Comparison of ENCODE assay signal across 28 mouse cellular contexts in genomic region chr11:9024782-9025181, GRCm38 (mm10). TPM values are rescaled to one million over a fixed set of nuclear protein-coding genes. Genes with fewer than 3 reads are reported as not detected.
DNase-seq lines count a peak whose midpoint lies in the region; ATAC-seq and TF ChIP-seq lines count a peak whose summit lies in the region.
"Had no signal": no experiment of that assay in that cellular context is flagged by ENCODE, and none has a peak within 500 bp of the region (broad histone marks: within the 10 kb centered on the region; RNA-seq: fewer than 3 reads in every experiment).

No protein-coding gene starts in this region.

- no peak for TF ChIP-seq CTCF in heart, postnatal 0 days (IDR thresholded peaks at IDR 0.05; ENCODE audit: low read depth)

- no peaks in the 10 kb centered on the region for H3K27me3 ChIP-seq in heart, embryonic 10.5 days (ENCODE audit: insufficient read depth, poor library complexity, severe bottlenecking)
- no peaks in the 10 kb centered on the region for H3K27me3 ChIP-seq in heart, embryonic 13.5 days (replicated peaks)
- no peaks in the 10 kb centered on the region for H3K27me3 ChIP-seq in heart, embryonic 12.5 days (replicated peaks)
- H3K27me3 ChIP-seq in heart, embryonic 15.5 days: no peaks in the 10 kb centered on the region
- H3K27me3 ChIP-seq in heart, postnatal 0 days (ENCODE audit: control insufficient read depth, insufficient read depth, low read length): no peaks in the 10 kb centered on the region
- H3K27me3 ChIP-seq: embryonic facial prominence, embryonic 12.5 days; forebrain, embryonic 13.5 days had no signal

- no peak overlapping the region for H3K9ac ChIP-seq in heart, embryonic 13.5 days
- no peak overlapping the region for H3K9ac ChIP-seq in heart, embryonic 12.5 days
- no peak overlapping the region for H3K9ac ChIP-seq in heart, embryonic 15.5 days
- no peak overlapping the region for H3K9ac ChIP-seq in heart, postnatal 0 days (replicated peaks; ENCODE audit: low read depth, low read length)
- H3K9ac ChIP-seq: embryonic facial prominence, embryonic 12.5 days; forebrain, embryonic 13.5 days had no signal

- no peak overlapping the region for H3K4me3 ChIP-seq in heart, embryonic 10.5 days
- no peak overlapping the region for H3K4me3 ChIP-seq in heart, embryonic 13.5 days
- H3K4me3 ChIP-seq in heart, embryonic 12.5 days: no peak overlapping the region
- H3K4me3 ChIP-seq in heart, embryonic 15.5 days: no peak overlapping the region
- H3K4me3 ChIP-seq in heart, postnatal 0 days (ENCODE audit: low read depth, low read length): no peak overlapping the region
- H3K4me3 ChIP-seq: embryonic facial prominence, embryonic 10.5 days; embryonic facial prominence, embryonic 12.5 days; forebrain, embryonic 13.5 days had no signal

- no peak for TF ChIP-seq EP300 in heart, postnatal 0 days (IDR thresholded peaks at IDR 0.05; ENCODE audit: low read depth)

- H3K4me2 ChIP-seq in heart, embryonic 13.5 days: no peak overlapping the region
- no peak overlapping the region for H3K4me2 ChIP-seq in heart, embryonic 12.5 days
- H3K4me2 ChIP-seq in heart, embryonic 15.5 days: no peak overlapping the region
- no peak overlapping the region for H3K4me2 ChIP-seq in heart, postnatal 0 days (ENCODE audit: low read depth, low read length)
- H3K4me2 ChIP-seq: embryonic facial prominence, embryonic 12.5 days; forebrain, embryonic 13.5 days had no signal

- 71% methylated on average over 7 of the region's 7 CpGs for WGBS in heart, embryonic 10.5 days
- 58% methylated on average over 7 of the region's 7 CpGs for WGBS in heart, embryonic 13.5 days
- WGBS in heart, embryonic 12.5 days: 61% methylated on average over 7 of the region's 7 CpGs
- 50% methylated on average over 7 of the region's 7 CpGs for WGBS in heart, embryonic 15.5 days
- 35% methylated on average over 7 of the region's 7 CpGs for WGBS in heart, postnatal 0 days

- peak; percentile 5 to 24 for DNase-seq in heart, adult 18-20 months
- DNase-seq in heart, embryonic 10.5 days (ENCODE audit: low spot score): no peak
- no peak for DNase-seq in heart, postnatal 36 days
- no peak for DNase-seq in heart, postnatal 0 days (ENCODE audit: low spot score)
- DNase-seq in heart, postnatal 25 days (ENCODE audit: low spot score): no peak
- DNase-seq: adrenal gland, adult 8-10 months; adrenal gland, postnatal 14 days; adrenal gland, postnatal 36 days; B cell, adult 2 months; cerebellum, adult 11-12 months; cerebellum, adult 2 months; cerebellum, adult 9-10 months; cerebellum, postnatal 10 days; cerebellum, postnatal 25 days had no signal

- H3K4me1 ChIP-seq in heart, embryonic 10.5 days: no peaks in the 10 kb centered on the region
- H3K4me1 ChIP-seq in heart, embryonic 13.5 days: peaks cover 7% of the 10 kb centered on the region; the same call in 1 of the 2 replicates
- no peaks in the 10 kb centered on the region for H3K4me1 ChIP-seq in heart, embryonic 12.5 days (replicated peaks)
- 0 out of 2 replicates have a peak, but pooled peaks cover 5% of the 10 kb centered on the region for H3K4me1 ChIP-seq in heart, embryonic 15.5 days (replicated peaks)
- 0 out of 2 replicates have a peak, but pooled peaks cover 8% of the 10 kb centered on the region for H3K4me1 ChIP-seq in heart, postnatal 0 days (ENCODE audit: control insufficient read depth, insufficient read depth)
- H3K4me1 ChIP-seq: embryonic facial prominence, embryonic 10.5 days; embryonic facial prominence, embryonic 12.5 days; forebrain, embryonic 13.5 days had no signal

- H3K27ac ChIP-seq in heart, embryonic 10.5 days: no peak overlapping the region
- H3K27ac ChIP-seq in heart, embryonic 13.5 days (replicated peaks): peak overlapping the region; percentile 28; the same call in 1 of the 2 replicates
- no peak overlapping the region for H3K27ac ChIP-seq in heart, embryonic 12.5 days (ENCODE audit: poor library complexity, severe bottlenecking)
- H3K27ac ChIP-seq in heart, embryonic 15.5 days: 0 out of 2 replicates have a peak overlapping the region, but pooled peaks have one; percentile 16
- H3K27ac ChIP-seq in heart, postnatal 0 days (ENCODE audit: low read depth): peak overlapping the region; percentile 73
- H3K27ac ChIP-seq: embryonic facial prominence, embryonic 10.5 days; embryonic facial prominence, embryonic 12.5 days; forebrain, embryonic 13.5 days had no signal

- intact Hi-C loops in heart, postnatal 36 days (cut with DNase I): no loop called here
- intact Hi-C loops in heart, postnatal 25 days (cut with DNase I): no loop called here

- no peaks in the 10 kb centered on the region for H3K36me3 ChIP-seq in heart, embryonic 10.5 days
- no peaks in the 10 kb centered on the region for H3K36me3 ChIP-seq in heart, embryonic 13.5 days
- H3K36me3 ChIP-seq in heart, embryonic 12.5 days: no peaks in the 10 kb centered on the region
- H3K36me3 ChIP-seq in heart, embryonic 15.5 days: no peaks in the 10 kb centered on the region
- no peaks in the 10 kb centered on the region for H3K36me3 ChIP-seq in heart, postnatal 0 days (replicated peaks; ENCODE audit: control insufficient read depth, insufficient read depth, low read length)
- H3K36me3 ChIP-seq: embryonic facial prominence, embryonic 10.5 days; embryonic facial prominence, embryonic 12.5 days; G1E had no signal

- no peak for ATAC-seq in heart, embryonic 13.5 days (ENCODE audit: extremely low read depth, insufficient number of reproducible peaks, low FRiP score, low TSS enrichment)
- no peak for ATAC-seq in heart, embryonic 12.5 days (ENCODE audit: insufficient number of reproducible peaks, low FRiP score)
- ATAC-seq in heart, embryonic 15.5 days (replicated peaks; ENCODE audit: insufficient number of reproducible peaks, insufficient read depth, low FRiP score, low read depth): no peak
- peak; percentile 85 for ATAC-seq in heart, postnatal 0 days (ENCODE audit: insufficient read depth, low read depth)
- ATAC-seq: activated CD4-positive, CD25-positive, alpha-beta regulatory T cell, adult 4 months; CD4-positive, CD25-positive, alpha-beta regulatory T cell, adult 4 months; forebrain, embryonic 13.5 days; Patski had no signal

- no peaks in the 10 kb centered on the region for H3K9me3 ChIP-seq in heart, embryonic 10.5 days
- H3K9me3 ChIP-seq in heart, embryonic 13.5 days: no peaks in the 10 kb centered on the region
- no peaks in the 10 kb centered on the region for H3K9me3 ChIP-seq in heart, embryonic 12.5 days (replicated peaks)
- H3K9me3 ChIP-seq in heart, embryonic 15.5 days (replicated peaks): no peaks in the 10 kb centered on the region
- H3K9me3 ChIP-seq in heart, postnatal 0 days (replicated peaks; ENCODE audit: control insufficient read depth, low read length): no peaks in the 10 kb centered on the region
- H3K9me3 ChIP-seq: embryonic facial prominence, embryonic 10.5 days; embryonic facial prominence, embryonic 12.5 days; forebrain, embryonic 13.5 days; G1E had no signal

RNA-seq across cellular contexts. Expression of gene Hus1, which starts 13.8 kb away (rescaled TPM):
- total RNA-seq in heart, adult 18-20 months (2021): 10 to 100 TPM; 10.4 to 10.7 TPM
- polyA plus RNA-seq in heart, embryonic 10.5 days (2016; fragmentation: Nextera tagmentation; extraction: Ambion mirVana): 15.9 and 20.2 TPM in 2 replicates
- polyA plus RNA-seq in heart, embryonic 13.5 days (2015; fragmentation: Nextera tagmentation; extraction: Ambion mirVana): 12.1 and 13.0 TPM in 2 replicates
- polyA plus RNA-seq in heart, embryonic 12.5 days (2016; fragmentation: Nextera tagmentation; extraction: Ambion mirVana): 14.7 and 16.2 TPM in 2 replicates
- 12.3 and 12.6 TPM in 2 replicates for polyA plus RNA-seq in heart, embryonic 15.5 days (2015; fragmentation: Nextera tagmentation; extraction: Ambion mirVana)
- 10 to 100 TPM in 1 of 2 experiments, 1 to 10 TPM in 1; 9.9 to 11.7 TPM for total RNA-seq in heart, postnatal 36 days (2021)
- 13.7 and 14.4 TPM in 2 replicates for total RNA-seq in heart, postnatal 0 days (2014; rRNA removed; ENCODE audit: low replicate concordance)
- polyA plus RNA-seq in heart, postnatal 0 days (2015; fragmentation: Nextera tagmentation; extraction: Ambion mirVana): 8.1 and 8.4 TPM in 2 replicates
- 10 to 100 TPM; 12.1 TPM for total RNA-seq in heart, postnatal 25 days (2021)

RNA-seq across cellular contexts. Expression of gene Gm11992, which starts 23.6 kb away (rescaled TPM):
- 1 to 10 TPM in 1 of 2 experiments, under 1 TPM in 1; 0.57 to 1.0 TPM for total RNA-seq in heart, adult 18-20 months (2021)
- 0.88 and 2.6 TPM in 2 replicates for polyA plus RNA-seq in heart, embryonic 10.5 days (2016; fragmentation: Nextera tagmentation; extraction: Ambion mirVana)
- polyA plus RNA-seq in heart, embryonic 13.5 days (2015; fragmentation: Nextera tagmentation; extraction: Ambion mirVana): 2.3 and 3.7 TPM in 2 replicates
- polyA plus RNA-seq in heart, embryonic 12.5 days (2016; fragmentation: Nextera tagmentation; extraction: Ambion mirVana): 3.1 and 3.3 TPM in 2 replicates
- polyA plus RNA-seq in heart, embryonic 15.5 days (2015; fragmentation: Nextera tagmentation; extraction: Ambion mirVana): 3.3 and 5.1 TPM in 2 replicates
- total RNA-seq in heart, postnatal 36 days (2021): 1 to 10 TPM; 1.1 to 2.0 TPM
- 11.3 and 12.3 TPM in 2 replicates for total RNA-seq in heart, postnatal 0 days (2014; rRNA removed; ENCODE audit: low replicate concordance)
- polyA plus RNA-seq in heart, postnatal 0 days (2015; fragmentation: Nextera tagmentation; extraction: Ambion mirVana): 6.5 and 7.7 TPM in 2 replicates
- under 1 TPM; 0.57 to 0.61 TPM for total RNA-seq in heart, postnatal 25 days (2021)
- total RNA-seq: adrenal gland, postnatal 14 days; CH12.LX had no signal
- polyA plus RNA-seq: activated CD4-positive, CD25-positive, alpha-beta regulatory T cell, adult 4 months had no signal

RNA-seq across cellular contexts. Expression of gene Sun3, which starts 24.0 kb away (rescaled TPM):
- 1 to 10 TPM; 2.4 to 2.8 TPM for total RNA-seq in heart, adult 18-20 months (2021)
- 0.20 and 0.35 TPM in 2 replicates for polyA plus RNA-seq in heart, embryonic 10.5 days (2016; fragmentation: Nextera tagmentation; extraction: Ambion mirVana)
- polyA plus RNA-seq in heart, embryonic 13.5 days (2015; fragmentation: Nextera tagmentation; extraction: Ambion mirVana): 0.36 and 0.87 TPM in 2 replicates
- polyA plus RNA-seq in heart, embryonic 12.5 days (2016; fragmentation: Nextera tagmentation; extraction: Ambion mirVana): 0.61 and 0.73 TPM in 2 replicates
- polyA plus RNA-seq in heart, embryonic 15.5 days (2015; fragmentation: Nextera tagmentation; extraction: Ambion mirVana): 0.49 and 0.82 TPM in 2 replicates
- 1 to 10 TPM; 1.9 to 3.1 TPM for total RNA-seq in heart, postnatal 36 days (2021)
- total RNA-seq in heart, postnatal 0 days (2014; rRNA removed; ENCODE audit: low replicate concordance): 1.9 TPM in 1 of 2 replicates, not detected in the other
- 2.3 and 3.0 TPM in 2 replicates for polyA plus RNA-seq in heart, postnatal 0 days (2015; fragmentation: Nextera tagmentation; extraction: Ambion mirVana)
- 1 to 10 TPM; 1.8 to 2.4 TPM for total RNA-seq in heart, postnatal 25 days (2021)
- total RNA-seq: adrenal gland, adult 18-20 months; adrenal gland, adult 8-10 months; adrenal gland, postnatal 14 days; adrenal gland, postnatal 36 days; CH12.LX had no signal
- polyA plus RNA-seq: activated CD4-positive, CD25-positive, alpha-beta regulatory T cell, adult 4 months; CD4-positive, CD25-positive, alpha-beta regulatory T cell, adult 4 months; cerebellum, adult 2 months; embryonic facial prominence, embryonic 10.5 days; embryonic facial prominence, embryonic 14.5 days; forebrain, embryonic 11.5 days; forebrain, embryonic 13.5 days; G1E had no signal

RNA-seq across cellular contexts. Expression of gene Pkd1l1, which starts 51.7 kb away (rescaled TPM):
- not detected for total RNA-seq in heart, adult 18-20 months (2021)
- 0.04 TPM in 2 replicates for polyA plus RNA-seq in heart, embryonic 10.5 days (2016; fragmentation: Nextera tagmentation; extraction: Ambion mirVana)
- polyA plus RNA-seq in heart, embryonic 13.5 days (2015; fragmentation: Nextera tagmentation; extraction: Ambion mirVana): 0.03 and 0.04 TPM in 2 replicates
- polyA plus RNA-seq in heart, embryonic 12.5 days (2016; fragmentation: Nextera tagmentation; extraction: Ambion mirVana): 0.04 and 0.05 TPM in 2 replicates
- polyA plus RNA-seq in heart, embryonic 15.5 days (2015; fragmentation: Nextera tagmentation; extraction: Ambion mirVana): 0.08 TPM in 1 of 2 replicates, not detected in the other
- not detected for total RNA-seq in heart, postnatal 36 days (2021)
- total RNA-seq in heart, postnatal 0 days (2014; rRNA removed; ENCODE audit: low replicate concordance): not detected in 2 replicates
- 0.01 TPM in 1 of 2 replicates, not detected in the other for polyA plus RNA-seq in heart, postnatal 0 days (2015; fragmentation: Nextera tagmentation; extraction: Ambion mirVana)
- not detected for total RNA-seq in heart, postnatal 25 days (2021)
- total RNA-seq: adrenal gland, postnatal 36 days; CH12.LX had no signal
- polyA plus RNA-seq: activated CD4-positive, CD25-positive, alpha-beta regulatory T cell, adult 4 months; forebrain, embryonic 11.5 days; G1E had no signal

Comparison
In these comparisons a context has a peak if more than half of its experiments do, and no peak if none do; other contexts are left out.
1. DNase-seq: peak in heart, adult 18-20 months (2 of 2); none in heart, embryonic 10.5 days (single experiment), heart, postnatal 36 days (0 of 2), heart, postnatal 0 days (single experiment) and heart, postnatal 25 days (single experiment).
2. H3K27ac ChIP-seq: peak in heart, embryonic 13.5 days (single experiment), heart, embryonic 15.5 days (single experiment) and heart, postnatal 0 days (single experiment); none in heart, embryonic 10.5 days (single experiment) and heart, embryonic 12.5 days (single experiment).